Mouse (Mus musculus) lung, postnatal 36 days (tissue): ENCODE measurements at regions not wholly inside any gene's neighbourhood (a gene's known extent, or its start where the extent isn't known, plus 50 kb on each side); places are given as distances from the start of the nearest gene placed in this dataset.
"Not testable (repeated sequence)": the region's sequence is repeated elsewhere in the genome, so short reads cannot be mapped to it uniquely, and the experiment has no call there.

ENCODE experiments used
- DNase-seq: peaks from one replicate; pipeline ENCODE4 v3.0.0; 2022; ENCODE audit warnings: mixed read lengths

- DNase-seq: no peak
These were observed 153.0 kb upstream of the 1700012A03Rik start for GRCm38 (mm10) chr6:31897001-31897400.

- DNase-seq: no peak
These were observed 154.2 kb upstream of the 1700012A03Rik start for GRCm38 (mm10) chr6:31895835-31896234.

GRCm38 (mm10) chr6:31886931-31887330, 163.1 kb upstream of the 1700012A03Rik start:
- DNase-seq: no peak

GRCm38 (mm10) chr6:31885196-31885595, 164.8 kb upstream of the 1700012A03Rik start:
- not testable (repeated sequence) for DNase-seq

- DNase-seq: peak; percentile 35
These were observed 166.3 kb upstream of the 1700012A03Rik start for GRCm38 (mm10) chr6:31883726-31884125.

- no peak for DNase-seq
These were observed 175.4 kb upstream of the 1700012A03Rik start for GRCm38 (mm10) chr6:31874616-31875015.

GRCm38 (mm10) chr6:31873911-31874310, 176.1 kb upstream of the 1700012A03Rik start:
- no peak for DNase-seq

- no peak for DNase-seq
These were observed 178.3 kb upstream of the 1700012A03Rik start for GRCm38 (mm10) chr6:31871766-31872165.

- no peak for DNase-seq
These were observed 188.1 kb upstream of the 1700012A03Rik start for GRCm38 (mm10) chr6:31861996-31862395.

GRCm38 (mm10) chr6:31859621-31860020, 190.4 kb upstream of the 1700012A03Rik start:
- no peak for DNase-seq

- DNase-seq: no peak
These were observed 195.8 kb upstream of the 1700012A03Rik start for GRCm38 (mm10) chr6:31854261-31854660.

- DNase-seq: no peak
These were observed 203.7 kb upstream of the 1700012A03Rik start for GRCm38 (mm10) chr6:31846319-31846718.

- no peak for DNase-seq
These were observed 204.4 kb upstream of the 1700012A03Rik start for GRCm38 (mm10) chr6:31845671-31846070.

- peak; percentile 13 for DNase-seq
These were observed 209.4 kb upstream of the 1700012A03Rik start for GRCm38 (mm10) chr6:31840621-31841020.

- peak; percentile 15 for DNase-seq
These were observed 211.5 kb upstream of the 1700012A03Rik start for GRCm38 (mm10) chr6:31838588-31838987.

- DNase-seq: no peak
These were observed 214.3 kb upstream of the 1700012A03Rik start for GRCm38 (mm10) chr6:31835795-31836194.

- no peak for DNase-seq
These were observed 215.5 kb upstream of the 1700012A03Rik start for GRCm38 (mm10) chr6:31834503-31834902.

GRCm38 (mm10) chr6:31830610-31831009, 219.4 kb upstream of the 1700012A03Rik start:
- DNase-seq: no peak

- no peak for DNase-seq
These were observed 226.4 kb upstream of the 1700012A03Rik start for GRCm38 (mm10) chr6:31823616-31824015.

GRCm38 (mm10) chr6:31822186-31823085, 227.6 kb upstream of the 1700012A03Rik start:
- DNase-seq: no peak

GRCm38 (mm10) chr6:31821621-31822020, 228.4 kb upstream of the 1700012A03Rik start:
- DNase-seq: no peak

GRCm38 (mm10) chr6:31817640-31818039, 232.4 kb upstream of the 1700012A03Rik start:
- no peak for DNase-seq

GRCm38 (mm10) chr6:31811890-31812289, 238.2 kb upstream of the 1700012A03Rik start:
- no peak for DNase-seq
